Mouse (Mus musculus): Measurements from ENCODE around the gene Edar. TPM values are rescaled to one million over a fixed set of nuclear protein-coding genes. Genes with fewer than 3 reads are reported as not detected.
A peak's percentile ranks its signal among the peaks of the same experiment; 100 is the strongest.

The Edar gene
- polyA plus RNA-seq, 1 experiment: not detected

- H3K27ac ChIP-seq (ENCODE audit: insufficient read depth, low read length): no peak overlapping the region
- no peak overlapping the region for H3K4me3 ChIP-seq (ENCODE audit: insufficient read depth, low read length)
- no peak for TF ChIP-seq POLR2A (IDR thresholded peaks at IDR 0.05; ENCODE audit: low read depth, low read length)
- TF ChIP-seq CTCF (IDR thresholded peaks at IDR 0.05; ENCODE audit: borderline replicate concordance, insufficient read depth, low read length): no peak
- H3K4me1 ChIP-seq (ENCODE audit: control insufficient read depth, insufficient read depth, low read length): no peaks in the 10 kb centered on the region
Measured at GRCm38 (mm10) chr10:58636431-58637080, 38.9 kb downstream of the Edar start.

GRCm38 (mm10) chr10:58633507-58633906 lies 41.9 kb downstream of the Edar start:
- H3K4me3 ChIP-seq (ENCODE audit: insufficient read depth, low read length): no peak overlapping the region
- H3K4me1 ChIP-seq (ENCODE audit: control insufficient read depth, insufficient read depth, low read length): no peaks in the 10 kb centered on the region
- no peak overlapping the region for H3K27ac ChIP-seq (ENCODE audit: insufficient read depth, low read length)
- no peak for TF ChIP-seq CTCF (IDR thresholded peaks at IDR 0.05; ENCODE audit: borderline replicate concordance, insufficient read depth, low read length)

- no peak overlapping the region for H3K4me3 ChIP-seq (ENCODE audit: insufficient read depth, low read length)
- TF ChIP-seq POLR2A (IDR thresholded peaks at IDR 0.05; ENCODE audit: low read depth, low read length) (no peak), CTCF (IDR thresholded peaks at IDR 0.05; ENCODE audit: borderline replicate concordance, insufficient read depth, low read length) (peak; percentile 47; the same call in 1 of the 2 replicates)
- H3K27ac ChIP-seq (ENCODE audit: insufficient read depth, low read length): no peak overlapping the region
- no peaks in the 10 kb centered on the region for H3K4me1 ChIP-seq (ENCODE audit: control insufficient read depth, insufficient read depth, low read length)
Measured at GRCm38 (mm10) chr10:58627569-58627968, 47.9 kb downstream of the Edar start.

- TF ChIP-seq CTCF (IDR thresholded peaks at IDR 0.05; ENCODE audit: borderline replicate concordance, insufficient read depth, low read length) (no peak), POLR2A (IDR thresholded peaks at IDR 0.05; ENCODE audit: low read depth, low read length) (no peak)
Measured at GRCm38 (mm10) chr10:58624848-58625711, 50.4 kb downstream of the Edar start.

GRCm38 (mm10) chr10:58619266-58619665 lies 56.2 kb downstream of the Edar start:
- H3K27ac ChIP-seq (ENCODE audit: insufficient read depth, low read length): no peak overlapping the region
- no peak overlapping the region for H3K4me3 ChIP-seq (ENCODE audit: insufficient read depth, low read length)
- TF ChIP-seq POLR2A (IDR thresholded peaks at IDR 0.05; ENCODE audit: low read depth, low read length) (no peak), CTCF (IDR thresholded peaks at IDR 0.05; ENCODE audit: borderline replicate concordance, insufficient read depth, low read length) (no peak)
- no peaks in the 10 kb centered on the region for H3K4me1 ChIP-seq (ENCODE audit: control insufficient read depth, insufficient read depth, low read length)

More at GRCm38 (mm10) chr10:58624848-58625711, 50.4 kb downstream of the Edar start:
- H3K4me1 ChIP-seq (ENCODE audit: control insufficient read depth, insufficient read depth, low read length): no peaks in the 10 kb centered on the region
- no peak overlapping the region for H3K4me3 ChIP-seq (ENCODE audit: insufficient read depth, low read length)
- no peak overlapping the region for H3K27ac ChIP-seq (ENCODE audit: insufficient read depth, low read length)

GRCm38 (mm10) chr10:58618501-58619216 lies 56.8 kb downstream of the Edar start:
- Histone ChIP-seq H3K4me1 (ENCODE audit: control insufficient read depth, insufficient read depth, low read length) (no peaks in the 10 kb centered on the region), H3K4me3 (ENCODE audit: insufficient read depth, low read length) (no peak overlapping the region), H3K27ac (ENCODE audit: insufficient read depth, low read length) (no peak overlapping the region)
- TF ChIP-seq POLR2A (IDR thresholded peaks at IDR 0.05; ENCODE audit: low read depth, low read length): no peak
- no peak for TF ChIP-seq CTCF (IDR thresholded peaks at IDR 0.05; ENCODE audit: borderline replicate concordance, insufficient read depth, low read length)

GRCm38 (mm10) chr10:58616565-58616964 lies 58.9 kb downstream of the Edar start:
- no peak overlapping the region for H3K27ac ChIP-seq (ENCODE audit: insufficient read depth, low read length)
- no peaks in the 10 kb centered on the region for H3K4me1 ChIP-seq (ENCODE audit: control insufficient read depth, insufficient read depth, low read length)
- H3K4me3 ChIP-seq (ENCODE audit: insufficient read depth, low read length): no peak overlapping the region
- TF ChIP-seq POLR2A (IDR thresholded peaks at IDR 0.05; ENCODE audit: low read depth, low read length) (no peak), CTCF (IDR thresholded peaks at IDR 0.05; ENCODE audit: borderline replicate concordance, insufficient read depth, low read length) (no peak)

GRCm38 (mm10) chr10:58614601-58615000 lies 60.9 kb downstream of the Edar start:
- no peak overlapping the region for H3K27ac ChIP-seq (ENCODE audit: insufficient read depth, low read length)
- H3K4me1 ChIP-seq (ENCODE audit: control insufficient read depth, insufficient read depth, low read length): no peaks in the 10 kb centered on the region
- no peak overlapping the region for H3K4me3 ChIP-seq (ENCODE audit: insufficient read depth, low read length)
- no peak for TF ChIP-seq CTCF (IDR thresholded peaks at IDR 0.05; ENCODE audit: borderline replicate concordance, insufficient read depth, low read length)
- no peak for TF ChIP-seq POLR2A (IDR thresholded peaks at IDR 0.05; ENCODE audit: low read depth, low read length)

- Histone ChIP-seq H3K4me1 (ENCODE audit: control insufficient read depth, insufficient read depth, low read length) (no peaks in the 10 kb centered on the region), H3K27ac (ENCODE audit: insufficient read depth, low read length) (no peak overlapping the region), H3K4me3 (ENCODE audit: insufficient read depth, low read length) (no peak overlapping the region)
- no peak for TF ChIP-seq POLR2A (IDR thresholded peaks at IDR 0.05; ENCODE audit: low read depth, low read length)
- no peak for TF ChIP-seq CTCF (IDR thresholded peaks at IDR 0.05; ENCODE audit: borderline replicate concordance, insufficient read depth, low read length)
Measured at GRCm38 (mm10) chr10:58610484-58611261, 64.8 kb downstream of the Edar start.
